7 mouse cellular contexts compared by ENCODE assay signal in the genomic region with DNA sequence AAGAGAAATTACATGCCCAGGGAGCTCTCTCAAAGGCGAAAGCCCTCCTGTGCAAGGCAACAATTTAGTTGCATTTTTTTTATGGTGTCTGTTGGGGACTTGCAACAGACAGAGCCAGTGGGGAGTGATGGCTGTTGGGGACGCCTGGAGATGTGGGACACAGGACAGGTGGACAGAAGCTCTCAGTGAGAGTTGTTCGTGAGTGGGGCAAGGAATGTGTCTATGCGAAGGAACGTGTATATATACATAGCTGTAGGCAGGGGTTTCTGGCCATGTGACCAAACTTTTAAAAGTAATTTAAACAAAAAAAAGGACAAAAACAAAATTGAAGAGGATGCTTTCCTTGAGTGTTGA. TPM values are rescaled to one million over a fixed set of nuclear protein-coding genes. Genes with fewer than 3 reads are reported as not detected.
A peak's percentile ranks its signal among the peaks of the same experiment; 100 is the strongest.
DNase-seq lines count a peak whose midpoint lies in the region; ATAC-seq and TF ChIP-seq lines count a peak whose summit lies in the region.

No protein-coding gene starts in this region.

- no peak for DNase-seq in layer of hippocampus, adult 2 months (ENCODE audit: low spot score in 2 of 2)
- no peak for DNase-seq in layer of hippocampus, postnatal 25 days (ENCODE audit: extremely low spot score in 1 of 2, low spot score in 1 of 2)
- no peak for DNase-seq in cerebellum, adult 9-11 months
- no peak for DNase-seq in left cerebral cortex, postnatal 36 days (ENCODE audit: low spot score in 2 of 2)

- H3K9ac ChIP-seq in hindbrain, embryonic 13.5 days: no peak overlapping the region
- no peak overlapping the region for H3K9ac ChIP-seq in neural tube, embryonic 12.5 days

- H3K4me2 ChIP-seq in hindbrain, embryonic 13.5 days: no peak overlapping the region
- peak overlapping the region; percentile 34 for H3K4me2 ChIP-seq in neural tube, embryonic 12.5 days (replicated peaks)

- H3K27me3 ChIP-seq in hindbrain, embryonic 13.5 days: no peaks in the 10 kb centered on the region
- no peaks in the 10 kb centered on the region for H3K27me3 ChIP-seq in neural tube, embryonic 12.5 days (replicated peaks)

- peak overlapping the region; percentile 72 for H3K27ac ChIP-seq in layer of hippocampus, adult 2 months
- peak overlapping the region; percentile 99 for H3K27ac ChIP-seq in embryonic fibroblast, embryonic 13.5 days (ENCODE audit: insufficient read depth, low read length)
- peak overlapping the region; percentile 2; the same call in 1 of the 2 replicates for H3K27ac ChIP-seq in hindbrain, embryonic 13.5 days
- no peak overlapping the region for H3K27ac ChIP-seq in neural tube, embryonic 12.5 days

- H3K4me1 ChIP-seq in embryonic fibroblast, embryonic 13.5 days (ENCODE audit: control insufficient read depth, insufficient read depth, low read length): peaks cover 32% of the 10 kb centered on the region
- H3K4me1 ChIP-seq in hindbrain, embryonic 13.5 days (replicated peaks): peaks cover 41% of the 10 kb centered on the region
- H3K4me1 ChIP-seq in neural tube, embryonic 12.5 days: peaks cover 32% of the 10 kb centered on the region

- peaks cover 7% of the 10 kb centered on the region for H3K36me3 ChIP-seq in hindbrain, embryonic 13.5 days
- peaks cover 10% of the 10 kb centered on the region for H3K36me3 ChIP-seq in neural tube, embryonic 12.5 days

- no peak for TF ChIP-seq POLR2A in embryonic fibroblast, embryonic 13.5 days (IDR thresholded peaks at IDR 0.05; ENCODE audit: low read depth, low read length)

- H3K9me3 ChIP-seq in hindbrain, embryonic 13.5 days: no peaks in the 10 kb centered on the region
- H3K9me3 ChIP-seq in neural tube, embryonic 12.5 days: no peaks in the 10 kb centered on the region

- H3K4me3 ChIP-seq in layer of hippocampus, adult 2 months: peak overlapping the region; percentile 35; the same call in 1 of the 2 replicates
- peak overlapping the region; percentile 32 for H3K4me3 ChIP-seq in embryonic fibroblast, embryonic 13.5 days (ENCODE audit: insufficient read depth, low read length)
- no peak overlapping the region for H3K4me3 ChIP-seq in hindbrain, embryonic 13.5 days
- H3K4me3 ChIP-seq in neural tube, embryonic 12.5 days: no peak overlapping the region

- ATAC-seq in hindbrain, embryonic 13.5 days (ENCODE audit: low FRiP score): no peak
- ATAC-seq in neural tube, embryonic 12.5 days (ENCODE audit: low FRiP score, low read depth): peak; percentile 54

- WGBS in hindbrain, embryonic 13.5 days: 50% methylated on average over 5 of the region's 5 CpGs
- 23% methylated on average over 5 of the region's 5 CpGs for WGBS in neural tube, embryonic 12.5 days

- intact Hi-C loops in left cerebral cortex, postnatal 36 days (cut with DNase I): no loop called here

- no peak for TF ChIP-seq CTCF in layer of hippocampus, adult 2 months (conservative IDR thresholded peaks at IDR 0.05)
- no peak for TF ChIP-seq CTCF in embryonic fibroblast, embryonic 13.5 days (IDR thresholded peaks at IDR 0.05; ENCODE audit: borderline replicate concordance, insufficient read depth, low read length)

RNA-seq across cellular contexts. Expression of a gene that starts 39.6 kb away (rescaled TPM):
- 100 to 1,000 TPM; 120 to 123 TPM for total RNA-seq in layer of hippocampus, adult 2 months (2021)
- 100 to 1,000 TPM in 1 of 2 experiments, 10 to 100 TPM in 1; 98.0 to 114 TPM for total RNA-seq in layer of hippocampus, postnatal 25 days (2021)
- 108 and 117 TPM in 2 replicates for polyA plus RNA-seq in embryonic fibroblast, embryonic 13.5 days (2011; ENCODE audit: insufficient read length, low read depth, missing spikeins)
- polyA plus RNA-seq in hindbrain, embryonic 13.5 days (2015; fragmentation: Nextera tagmentation; extraction: Ambion mirVana): 53.6 and 54.9 TPM in 2 replicates
- 43.9 and 53.7 TPM in 2 replicates for polyA plus RNA-seq in neural tube, embryonic 12.5 days (2016; fragmentation: Nextera tagmentation; extraction: Ambion mirVana)
- total RNA-seq in left cerebral cortex, postnatal 36 days (2021): 100 to 1,000 TPM; 137 to 149 TPM

Comparison
In these comparisons a context has a peak if more than half of its experiments do, and no peak if none do; other contexts are left out.
1. H3K4me3 ChIP-seq: peak in layer of hippocampus, adult 2 months (single experiment) and embryonic fibroblast, embryonic 13.5 days (single experiment); none in hindbrain, embryonic 13.5 days (single experiment) and neural tube, embryonic 12.5 days (single experiment).